Mouse (Mus musculus): ENCODE measurements around the gene Pld1.

Gene Pld1

GRCm38 (mm10) chr3:27991100-27991703, 52.7 kb downstream of the Pld1 start:
- DNase-seq (ENCODE audit: low spot score) = no peak

GRCm38 (mm10) chr3:27994175-27994990, 55.9 kb downstream of the Pld1 start:
- no peak for DNase-seq (ENCODE audit: low spot score)

GRCm38 (mm10) chr3:28004321-28004720, 65.8 kb downstream of the Pld1 start:
- no peak for DNase-seq (ENCODE audit: low spot score)

GRCm38 (mm10) chr3:28007684-28008083, 69.2 kb downstream of the Pld1 start:
- DNase-seq (ENCODE audit: low spot score) = no peak

DNA sequence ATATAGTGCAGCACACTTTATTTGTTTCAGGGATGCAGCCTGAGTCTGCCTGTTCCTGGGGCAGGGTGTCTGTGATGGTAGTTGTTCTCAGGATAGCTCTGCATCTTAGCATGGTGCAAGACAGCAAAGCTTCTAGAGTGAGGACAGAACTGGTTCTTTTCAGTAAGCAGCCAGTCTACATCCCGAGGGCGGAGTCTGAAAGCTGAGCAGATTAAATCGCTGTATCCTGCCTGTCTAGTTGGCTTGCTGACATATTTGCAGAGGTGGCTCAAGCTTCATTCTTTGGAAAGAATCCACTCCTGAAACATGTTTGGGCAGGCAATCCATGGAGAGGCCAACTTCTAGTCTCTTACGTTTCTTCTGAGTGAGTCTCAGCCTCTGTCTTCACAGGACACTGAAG, 69.9 kb downstream of the Pld1 start:
- DNase-seq (ENCODE audit: low spot score) = no peak

GRCm38 (mm10) chr3:28012177-28012576, 73.7 kb downstream of the Pld1 start:
- DNase-seq (ENCODE audit: low spot score) = no peak

GRCm38 (mm10) chr3:28013441-28013840, 74.9 kb downstream of the Pld1 start:
- DNase-seq (ENCODE audit: low spot score) = no peak

DNA sequence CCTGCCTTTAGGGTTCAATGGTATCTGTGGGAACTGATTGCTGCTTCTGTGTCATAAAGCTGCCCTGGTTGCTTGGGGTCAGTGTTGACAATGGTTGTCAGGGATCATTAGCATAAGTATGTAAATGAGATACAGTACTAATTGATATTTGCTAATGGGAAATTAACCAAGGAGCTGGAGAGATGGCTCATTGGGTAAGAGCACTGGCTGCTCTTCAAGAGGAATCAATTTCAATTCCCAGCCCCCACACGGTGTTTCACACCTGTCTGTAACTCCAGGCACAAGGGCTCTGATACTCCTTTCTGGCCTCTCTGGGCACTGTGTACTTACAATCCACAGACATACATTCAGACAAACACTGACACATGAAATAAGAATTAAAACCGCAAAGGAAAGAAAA, 78.5 kb downstream of the Pld1 start:
- no peak for DNase-seq (ENCODE audit: low spot score)

GRCm38 (mm10) chr3:28019727-28020126, 81.2 kb downstream of the Pld1 start:
- no peak for DNase-seq (ENCODE audit: low spot score)

DNA sequence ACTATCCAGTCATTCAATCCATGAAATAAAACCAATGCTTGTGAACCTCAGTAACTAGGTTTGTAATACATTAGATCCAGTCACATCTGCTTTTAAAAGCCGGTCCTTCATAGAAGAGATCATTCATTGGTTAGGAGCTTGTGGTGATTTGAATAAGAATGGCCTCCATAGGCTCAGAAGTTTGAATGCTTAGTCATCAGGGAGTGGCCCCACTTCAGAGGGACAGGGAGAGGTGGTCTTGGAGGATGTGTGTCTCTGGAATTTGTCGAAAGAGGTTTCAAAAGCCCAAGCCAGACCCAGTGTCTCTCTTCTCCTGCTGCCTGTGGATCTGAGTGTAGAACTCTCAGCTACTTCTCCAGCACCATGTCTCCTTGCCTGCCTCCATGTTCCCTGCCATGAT, 81.9 kb downstream of the Pld1 start:
- no peak for DNase-seq (ENCODE audit: low spot score)

DNA sequence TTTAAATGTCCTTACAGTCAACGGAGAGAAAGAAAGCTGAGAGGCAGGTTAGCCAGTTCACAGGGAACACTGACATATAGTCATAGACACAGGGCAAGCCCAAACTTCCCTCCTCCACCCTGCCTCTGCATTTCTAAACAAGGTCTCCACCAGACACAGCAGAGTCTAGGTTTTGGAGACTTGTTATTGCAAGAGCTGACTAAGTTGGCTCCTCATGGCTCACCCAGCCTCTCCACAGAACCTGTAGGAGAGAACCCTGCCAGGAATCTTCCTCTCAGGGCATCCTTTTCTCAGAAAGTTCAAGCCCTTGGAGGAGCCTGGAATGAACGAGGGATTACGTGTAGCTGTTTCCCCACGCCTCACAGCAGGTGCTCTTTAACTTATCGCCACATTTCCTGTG, 83.7 kb downstream of the Pld1 start:
- no peak for DNase-seq (ENCODE audit: low spot score)

- DNase-seq (ENCODE audit: low spot score) = no peak
Observed at GRCm38 (mm10) chr3:28026876-28027275, 88.4 kb downstream of the Pld1 start.

DNA sequence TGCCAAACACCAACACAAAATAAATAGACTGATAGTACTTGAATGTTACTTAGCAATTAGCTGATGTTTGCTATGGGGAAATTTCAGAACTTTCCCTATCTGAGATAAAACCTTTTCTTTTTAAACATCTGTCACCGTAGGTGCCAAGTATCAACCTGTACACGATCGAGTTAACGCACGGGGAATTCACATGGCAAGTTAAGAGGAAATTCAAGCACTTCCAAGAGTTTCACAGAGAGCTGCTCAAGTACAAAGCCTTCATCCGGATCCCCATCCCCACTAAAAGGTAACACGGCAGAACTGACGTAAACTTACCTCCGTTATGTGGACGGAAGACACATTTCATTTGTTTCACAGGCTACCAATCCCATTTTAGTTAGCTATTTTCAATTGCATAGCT, 90.0 kb downstream of the Pld1 start:
- DNase-seq (ENCODE audit: low spot score) = no peak

GRCm38 (mm10) chr3:28030860-28031259, 92.4 kb downstream of the Pld1 start:
- DNase-seq (ENCODE audit: low spot score) = no peak

GRCm38 (mm10) chr3:28031643-28032243, 93.2 kb downstream of the Pld1 start:
- DNase-seq (ENCODE audit: low spot score) = no peak

- no peak for DNase-seq (ENCODE audit: low spot score)
Observed at GRCm38 (mm10) chr3:28033898-28034297, 95.4 kb downstream of the Pld1 start.

DNA sequence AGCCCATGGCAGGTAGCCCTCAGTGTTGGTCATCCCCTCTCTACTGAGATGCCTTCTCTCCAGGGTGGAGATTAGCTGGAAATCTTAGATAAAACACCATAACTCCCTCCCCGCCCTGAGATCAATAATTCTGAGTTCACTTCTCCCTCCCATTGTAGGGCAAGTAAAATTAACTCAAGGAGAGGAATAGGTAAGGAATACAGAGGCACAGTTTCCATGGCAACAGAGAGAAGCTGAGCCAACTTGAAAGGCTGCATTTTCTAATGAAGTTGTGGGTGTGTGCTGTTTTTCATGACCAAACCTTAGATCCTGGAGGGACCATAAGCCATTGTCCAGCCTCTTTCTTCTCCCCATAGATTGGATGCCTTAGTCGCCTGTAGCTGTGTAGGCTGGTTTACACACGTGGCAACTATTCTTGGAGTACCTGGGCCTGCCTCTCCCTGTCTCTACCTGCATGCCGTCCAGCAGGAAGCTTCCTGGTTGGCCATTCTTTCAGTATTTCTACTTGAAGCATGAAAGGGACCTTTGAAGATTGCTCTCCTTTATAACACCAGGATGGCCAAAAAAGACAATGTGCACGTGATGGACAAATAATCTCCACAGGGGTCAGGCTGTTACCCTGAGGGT, 96.3 kb downstream of the Pld1 start:
- no peak for DNase-seq (ENCODE audit: low spot score)

DNA sequence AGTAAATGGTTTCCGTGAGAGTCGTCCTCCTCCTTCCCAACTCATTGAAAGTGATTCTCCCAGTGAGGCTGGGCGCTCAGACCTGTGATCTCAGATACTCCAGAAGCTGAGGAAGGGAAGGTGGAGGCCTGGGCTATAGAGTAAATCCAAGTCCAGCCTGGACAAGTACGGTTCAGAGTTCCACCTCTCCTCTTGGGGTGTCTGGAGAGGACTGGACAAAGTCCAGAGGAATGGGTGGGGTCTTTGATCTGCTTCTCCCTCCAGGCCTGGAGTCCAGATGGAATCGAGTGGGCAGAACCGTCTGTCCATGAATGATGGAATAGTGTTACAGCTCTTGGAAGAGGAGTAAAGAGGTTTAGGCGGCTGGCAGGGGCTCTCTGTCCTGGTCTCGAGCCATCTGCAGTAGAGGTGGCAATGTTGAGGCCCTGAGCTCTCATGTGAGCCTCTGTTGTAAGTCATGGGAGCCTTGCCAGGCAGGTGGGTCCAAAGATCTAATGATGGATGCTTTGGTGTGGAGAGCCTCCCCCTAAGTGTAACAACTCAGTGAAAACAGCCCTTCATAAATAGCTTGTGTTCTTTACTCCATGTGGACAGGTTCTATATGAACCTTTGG, 98.9 kb downstream of the Pld1 start:
- DNase-seq (ENCODE audit: low spot score) = no peak

- DNase-seq (ENCODE audit: low spot score) = no peak
Observed at GRCm38 (mm10) chr3:28038106-28038505, 99.6 kb downstream of the Pld1 start.

DNA sequence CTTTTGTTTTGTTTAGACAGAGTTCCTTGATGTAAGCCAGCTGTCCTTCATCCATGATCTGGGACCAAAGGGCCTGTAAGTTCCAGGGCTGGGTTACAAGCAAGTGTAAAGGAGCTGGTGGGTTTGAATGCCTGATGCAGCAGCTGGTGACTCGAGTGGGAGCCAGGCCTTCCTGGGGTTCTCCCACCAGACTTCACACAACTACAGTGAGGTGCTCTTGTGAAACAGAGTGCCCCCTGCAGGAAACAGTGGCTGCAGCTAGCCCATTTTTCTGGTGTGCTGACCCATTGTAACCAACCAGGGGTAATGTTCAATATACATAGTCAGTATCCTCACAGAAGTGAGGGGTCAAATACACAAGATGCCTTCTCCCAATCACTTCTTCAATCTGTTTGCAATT, 101.3 kb downstream of the Pld1 start:
- DNase-seq (ENCODE audit: low spot score) = no peak

GRCm38 (mm10) chr3:28041236-28041635, 102.7 kb downstream of the Pld1 start:
- DNase-seq (ENCODE audit: low spot score) = no peak

DNA sequence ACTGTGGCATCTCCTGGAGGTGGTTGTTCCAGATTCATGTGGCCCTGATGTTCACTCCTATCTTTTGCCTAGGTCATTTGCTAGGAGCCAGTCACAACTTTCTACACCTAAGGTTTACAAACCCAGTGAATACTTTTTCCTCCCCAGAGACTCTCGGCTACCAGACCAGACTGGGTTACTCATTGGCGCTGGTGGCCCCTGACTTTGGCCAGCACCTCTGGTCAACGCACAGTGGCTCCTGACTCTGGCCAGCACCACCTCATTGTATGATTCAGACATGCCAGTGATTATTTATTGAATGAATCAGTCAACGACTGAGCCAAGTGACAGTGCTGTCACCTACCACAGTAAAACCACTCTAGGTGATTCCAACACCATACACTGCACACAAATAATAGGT, 103.9 kb downstream of the Pld1 start:
- DNase-seq (ENCODE audit: low spot score) = no peak

GRCm38 (mm10) chr3:28047599-28047998, 109.1 kb downstream of the Pld1 start:
- no peak for DNase-seq (ENCODE audit: low spot score)
